Mouse (Mus musculus): ENCODE data around the gene Zfp655. TPM values are rescaled to one million over a fixed set of nuclear protein-coding genes. Genes with fewer than 3 reads are reported as not detected.
"Not testable (repeated sequence)": the region's sequence is repeated elsewhere in the genome, so short reads cannot be mapped to it uniquely, and the experiment has no call there.

Zfp655 gene
- total RNA-seq (2017): 54.6 to 56.2 TPM (median 55.3 TPM) in 3 replicates

GRCm38 (mm10) chr5:145231367-145231871, at the start of gene Zfp655:
Zfp655 (plus strand) TSS chr5:145231715.
- ATAC-seq (replicated peaks; ENCODE audit: insufficient number of reproducible peaks, low FRiP score, low TSS enrichment, poor library complexity, severe bottlenecking): peak; percentile 96

- no peak for ATAC-seq (replicated peaks; ENCODE audit: insufficient number of reproducible peaks, low FRiP score, low TSS enrichment, poor library complexity, severe bottlenecking)
Measured at GRCm38 (mm10) chr5:145185244-145185643, 46.3 kb upstream of the Zfp655 start.

DNA sequence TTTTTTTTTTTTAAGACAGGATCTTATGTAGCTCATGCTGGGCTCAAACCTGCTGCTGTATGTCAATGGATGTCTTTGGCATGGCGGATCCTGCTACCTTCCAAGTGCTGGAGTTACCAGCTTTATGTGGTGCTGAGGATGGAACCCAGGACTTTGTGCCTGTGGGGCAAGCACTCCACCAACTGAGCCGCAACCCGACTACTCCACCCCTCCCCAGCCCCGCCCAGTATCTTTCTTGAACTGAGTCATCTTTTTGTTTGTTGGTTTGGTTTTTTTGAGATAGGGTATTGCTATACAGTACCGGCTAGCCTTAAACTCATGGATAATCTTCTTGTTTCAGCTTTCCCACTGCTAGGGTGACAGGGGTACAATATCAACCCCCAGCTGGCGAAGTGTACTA, 42.1 kb upstream of the Zfp655 start:
- ATAC-seq (replicated peaks; ENCODE audit: insufficient number of reproducible peaks, low FRiP score, low TSS enrichment, poor library complexity, severe bottlenecking): no peak

- no peak for ATAC-seq (replicated peaks; ENCODE audit: insufficient number of reproducible peaks, low FRiP score, low TSS enrichment, poor library complexity, severe bottlenecking)
Measured at GRCm38 (mm10) chr5:145190373-145190772, 41.1 kb upstream of the Zfp655 start.

DNA sequence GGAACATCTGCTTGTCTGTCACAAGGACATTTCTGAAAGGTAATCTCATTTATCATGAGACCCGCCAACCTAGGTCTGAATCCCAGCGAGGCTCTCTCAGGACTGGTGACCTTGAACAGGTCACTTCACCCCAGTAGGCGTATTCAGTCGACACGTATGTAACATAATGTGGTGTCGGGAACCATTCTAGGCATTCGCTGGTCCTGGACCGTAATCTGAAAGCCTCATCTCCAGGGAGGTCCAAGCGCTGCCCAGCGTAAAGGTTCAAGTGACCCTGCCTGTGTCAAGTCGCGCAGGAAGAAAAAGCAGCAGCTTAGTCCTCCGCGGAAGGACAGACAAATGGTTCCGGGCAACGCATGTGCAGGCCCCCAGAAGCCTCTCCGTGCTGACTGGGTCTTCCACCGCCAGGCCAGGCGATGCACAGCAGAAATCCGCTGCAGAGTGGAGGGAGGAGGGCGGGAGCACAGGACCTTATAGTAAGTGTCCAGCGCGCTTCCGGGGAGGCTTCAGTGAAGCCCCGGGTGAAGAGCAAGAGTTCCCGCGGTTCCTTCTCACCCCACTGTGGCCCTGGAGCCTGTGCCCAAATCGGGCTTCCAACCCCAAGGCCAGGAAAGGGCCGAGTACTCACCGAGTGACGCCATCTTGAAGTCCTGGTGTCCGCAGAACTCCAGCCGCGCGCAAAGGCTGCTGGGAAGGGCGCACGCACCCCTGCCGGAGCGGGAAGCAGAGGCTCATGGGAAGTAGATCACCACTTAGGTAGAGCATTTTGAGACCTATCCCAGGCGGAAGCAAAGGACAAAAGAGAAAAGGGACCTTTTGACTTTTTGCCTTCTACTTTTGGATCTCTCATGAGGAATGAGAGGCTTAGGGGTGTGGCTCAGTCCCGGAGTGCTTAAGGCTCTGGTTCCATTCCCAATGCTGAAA, 40.4 kb upstream of the Zfp655 start:
- ATAC-seq (replicated peaks; ENCODE audit: insufficient number of reproducible peaks, low FRiP score, low TSS enrichment, poor library complexity, severe bottlenecking): peak; percentile 97

- ATAC-seq (replicated peaks; ENCODE audit: insufficient number of reproducible peaks, low FRiP score, low TSS enrichment, poor library complexity, severe bottlenecking): no peak
Measured at GRCm38 (mm10) chr5:145191962-145192361, 39.6 kb upstream of the Zfp655 start, which contains the start of gene Atp5j2. Atp5j2 (minus strand) TSS chr5:145192062.

DNA sequence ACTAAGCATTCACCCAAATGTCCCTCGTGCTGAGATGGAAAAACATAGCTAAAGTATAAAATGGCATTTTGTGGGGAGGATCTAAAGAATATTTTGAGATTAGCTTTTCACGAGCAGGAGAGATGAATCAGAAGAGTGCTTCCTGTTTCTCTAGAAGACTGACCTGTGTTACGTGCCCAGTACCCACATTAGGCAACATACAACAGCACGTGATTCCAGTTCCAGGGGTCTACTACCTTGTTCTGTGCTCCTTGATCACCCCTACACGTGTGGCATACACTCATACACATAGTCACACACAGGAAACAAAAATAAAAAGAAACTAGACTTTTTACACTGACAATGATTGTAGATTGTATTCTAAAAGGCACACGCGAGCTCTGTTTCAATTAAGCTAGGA, 31.1 kb upstream of the Zfp655 start:
- no peak for ATAC-seq (replicated peaks; ENCODE audit: insufficient number of reproducible peaks, low FRiP score, low TSS enrichment, poor library complexity, severe bottlenecking)

- ATAC-seq (replicated peaks; ENCODE audit: insufficient number of reproducible peaks, low FRiP score, low TSS enrichment, poor library complexity, severe bottlenecking): peak; percentile 64
Measured at GRCm38 (mm10) chr5:145201321-145201991, 30.1 kb upstream of the Zfp655 start, which contains the start of gene Zkscan14. Zkscan14 (minus strand) TSS chr5:145201868.

- ATAC-seq (replicated peaks; ENCODE audit: insufficient number of reproducible peaks, low FRiP score, low TSS enrichment, poor library complexity, severe bottlenecking): no peak
Measured at GRCm38 (mm10) chr5:145202446-145202845, 29.1 kb upstream of the Zfp655 start.

DNA sequence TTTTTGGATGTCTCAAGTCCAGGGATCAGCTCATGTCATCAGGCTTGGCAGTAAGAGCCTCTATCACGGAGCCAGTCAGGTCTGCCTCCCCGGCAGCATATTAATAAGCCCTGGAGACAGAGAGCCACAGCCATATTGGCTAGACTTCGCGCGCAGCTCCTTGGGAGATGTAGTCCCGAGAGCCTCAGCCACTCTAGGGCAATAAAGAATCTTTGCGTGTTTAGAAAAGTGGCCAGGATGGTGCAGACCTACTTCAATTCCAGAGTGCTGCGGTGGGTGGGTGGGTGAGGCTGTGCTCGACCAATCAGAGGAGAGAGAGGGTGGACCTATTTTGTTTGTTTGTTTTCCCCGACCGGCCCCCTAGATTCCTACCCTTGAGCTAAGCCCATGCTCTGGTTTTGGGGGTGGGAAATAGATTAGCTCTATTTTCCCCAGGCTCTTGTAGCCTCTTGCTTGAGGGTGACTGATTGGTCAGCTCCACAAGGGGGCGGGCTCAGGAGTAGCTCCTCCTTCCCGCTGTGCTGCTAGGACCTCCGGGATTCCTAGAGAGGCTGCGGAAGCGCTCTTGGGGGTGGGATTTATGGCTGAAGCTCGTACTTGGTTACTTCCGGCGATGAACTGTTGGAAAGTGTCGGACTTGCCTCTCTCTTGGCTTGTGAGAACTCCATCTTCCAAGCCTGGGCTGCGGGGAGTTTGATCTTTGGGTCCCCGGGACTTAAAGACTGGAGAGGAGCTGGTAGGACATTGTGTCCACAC, 27.4 kb upstream of the Zfp655 start, which contains the start of gene Zkscan5:
Gene Zkscan5 (plus strand): TSS at position 627 of the 756 bp plus-strand sequence.
- peak; percentile 92 for ATAC-seq (replicated peaks; ENCODE audit: insufficient number of reproducible peaks, low FRiP score, low TSS enrichment, poor library complexity, severe bottlenecking)

GRCm38 (mm10) chr5:145205041-145205440, 26.5 kb upstream of the Zfp655 start:
- ATAC-seq (replicated peaks; ENCODE audit: insufficient number of reproducible peaks, low FRiP score, low TSS enrichment, poor library complexity, severe bottlenecking): no peak

GRCm38 (mm10) chr5:145207385-145207784, 24.1 kb upstream of the Zfp655 start:
- no peak for ATAC-seq (replicated peaks; ENCODE audit: insufficient number of reproducible peaks, low FRiP score, low TSS enrichment, poor library complexity, severe bottlenecking)

- ATAC-seq (replicated peaks; ENCODE audit: insufficient number of reproducible peaks, low FRiP score, low TSS enrichment, poor library complexity, severe bottlenecking): no peak
Measured at GRCm38 (mm10) chr5:145207954-145208353, 23.6 kb upstream of the Zfp655 start.

- not testable (repeated sequence) for ATAC-seq (replicated peaks; ENCODE audit: insufficient number of reproducible peaks, low FRiP score, low TSS enrichment, poor library complexity, severe bottlenecking)
Measured at GRCm38 (mm10) chr5:145208391-145208790, 23.1 kb upstream of the Zfp655 start.

DNA sequence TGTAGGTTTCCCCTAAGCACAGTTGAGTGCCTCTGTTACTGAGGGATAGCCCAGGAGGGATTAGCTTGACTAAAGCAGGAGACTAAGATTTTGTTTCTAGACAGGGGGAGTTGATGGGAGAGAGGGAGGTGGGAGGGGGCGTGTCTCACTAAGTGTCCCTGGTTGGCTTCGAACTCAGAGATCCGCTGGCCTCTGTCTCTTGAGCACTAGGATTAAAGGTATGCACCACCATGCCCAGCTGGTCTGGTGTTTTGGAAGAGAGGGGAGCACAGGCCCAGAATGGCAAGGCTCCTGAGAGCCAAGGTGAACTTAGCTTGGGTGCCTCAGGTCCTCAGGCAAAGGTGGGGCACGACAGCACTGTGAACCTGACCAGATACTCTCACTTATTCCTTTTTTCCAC, 20.2 kb upstream of the Zfp655 start:
- ATAC-seq (replicated peaks; ENCODE audit: insufficient number of reproducible peaks, low FRiP score, low TSS enrichment, poor library complexity, severe bottlenecking): no peak

DNA sequence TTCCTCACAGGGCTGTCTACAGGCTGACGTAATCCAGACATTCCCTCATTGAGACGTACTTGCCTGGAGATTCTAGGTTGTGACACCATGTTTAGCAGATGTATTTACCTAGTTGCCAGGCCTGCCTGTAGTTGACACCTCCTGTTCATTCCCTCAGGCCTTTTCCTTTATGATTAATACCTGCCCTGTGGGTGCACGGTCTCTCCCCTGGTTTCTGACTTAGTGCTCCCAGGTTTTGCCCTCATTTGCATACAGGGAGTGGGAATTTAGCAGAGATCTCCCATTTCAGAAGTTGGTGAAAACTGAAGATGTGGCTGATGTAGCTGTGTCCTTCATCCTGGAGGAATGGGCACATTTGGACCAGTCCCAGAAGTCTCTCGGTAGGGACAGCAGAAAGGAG, 19.3 kb upstream of the Zfp655 start:
- ATAC-seq (replicated peaks; ENCODE audit: insufficient number of reproducible peaks, low FRiP score, low TSS enrichment, poor library complexity, severe bottlenecking): no peak

- no peak for ATAC-seq (replicated peaks; ENCODE audit: insufficient number of reproducible peaks, low FRiP score, low TSS enrichment, poor library complexity, severe bottlenecking)
Measured at GRCm38 (mm10) chr5:145213505-145213904, 18.0 kb upstream of the Zfp655 start.

GRCm38 (mm10) chr5:145214679-145215078, 16.8 kb upstream of the Zfp655 start:
- no peak for ATAC-seq (replicated peaks; ENCODE audit: insufficient number of reproducible peaks, low FRiP score, low TSS enrichment, poor library complexity, severe bottlenecking)

GRCm38 (mm10) chr5:145217746-145218145, 13.8 kb upstream of the Zfp655 start:
- ATAC-seq (replicated peaks; ENCODE audit: insufficient number of reproducible peaks, low FRiP score, low TSS enrichment, poor library complexity, severe bottlenecking): no peak

All from monocyte, adult 5-6 weeks (primary cell).